ENCODE assay signal across 7 mouse cellular contexts in the genomic region with DNA sequence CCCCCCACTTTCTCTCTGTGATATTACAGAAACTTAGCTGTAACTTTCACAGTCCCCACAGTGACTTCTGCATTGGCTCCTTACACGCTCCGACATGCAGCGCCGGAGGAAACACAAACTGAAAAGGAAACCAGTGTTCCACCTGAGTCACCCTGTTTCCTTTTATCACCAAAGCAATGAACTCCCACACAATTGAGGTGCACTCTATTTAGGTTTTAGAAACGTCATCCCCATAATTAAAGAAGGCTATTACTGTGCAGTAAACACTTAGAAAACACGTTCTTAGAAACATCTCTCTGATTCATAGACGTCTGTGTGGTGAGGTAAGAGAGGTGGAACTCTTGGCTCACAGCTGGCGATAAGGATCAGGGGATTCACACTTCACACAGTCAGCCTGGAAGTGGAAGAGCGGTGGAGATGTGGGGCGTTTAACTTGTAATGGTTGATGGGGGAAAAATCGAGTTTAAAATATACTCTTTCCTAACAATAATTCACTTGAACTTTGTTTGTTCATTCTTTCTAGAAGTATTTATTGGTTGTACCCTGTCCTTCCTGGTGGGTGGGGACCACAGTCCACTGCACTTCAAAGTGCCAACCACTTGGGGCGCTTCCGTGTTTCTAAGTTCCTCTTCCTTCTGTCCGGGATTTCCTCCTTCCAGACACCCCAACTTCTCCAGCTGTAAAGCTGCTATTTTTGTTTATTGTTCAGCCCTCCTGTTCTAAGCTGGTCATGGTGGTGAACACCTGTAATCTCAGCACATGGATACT. TPM values are rescaled to one million over a fixed set of nuclear protein-coding genes. Genes with fewer than 3 reads are reported as not detected.
DNase-seq lines count a peak whose midpoint lies in the region.

No protein-coding gene starts in this region.

- peak; percentile 20 to 34 for DNase-seq in left cerebral cortex, postnatal 14 days (ENCODE audit: low spot score in 2 of 2)
- no peak for DNase-seq in left cerebral cortex, adult 9 months (ENCODE audit: low spot score in 2 of 2)
- peak; percentile 19 for DNase-seq in MN1 (ENCODE audit: low spot score)
- DNase-seq in heart, postnatal 4 days, result peak; percentile 37
- DNase-seq in lung, postnatal 14 days, result peak; percentile 48
- no peak for DNase-seq in layer of hippocampus, adult 9-11 months
- DNase-seq in layer of hippocampus, postnatal 10 days (ENCODE audit: low spot score in 2 of 2), result no peak

- intact Hi-C loops in left cerebral cortex, postnatal 14 days (cut with DNase I), result no loop called here

RNA-seq across cellular contexts. Expression of gene Atf3, which starts 24.0 kb away (rescaled TPM):
- total RNA-seq in left cerebral cortex, postnatal 14 days (2021), result under 1 TPM; 0.51 to 0.59 TPM
- 10 to 100 TPM; 15.9 to 22.2 TPM for total RNA-seq in heart, postnatal 4 days (2021)
- total RNA-seq in layer of hippocampus, postnatal 10 days (2021), result under 1 TPM; 0.27 to 0.73 TPM

RNA-seq across cellular contexts. Expression of gene Fam71a, which starts 29.2 kb away (rescaled TPM):
- total RNA-seq in left cerebral cortex, postnatal 14 days (2021), result not detected
- total RNA-seq in heart, postnatal 4 days (2021), result not detected
- total RNA-seq in layer of hippocampus, postnatal 10 days (2021), result not detected

Comparison
In these comparisons a context has a peak if more than half of its experiments do, and no peak if none do; other contexts are left out.
1. DNase-seq: peak in left cerebral cortex, postnatal 14 days (2 of 2), MN1 (single experiment), heart, postnatal 4 days (single experiment) and lung, postnatal 14 days (single experiment); none in left cerebral cortex, adult 9 months (0 of 2), layer of hippocampus, adult 9-11 months (single experiment) and layer of hippocampus, postnatal 10 days (0 of 2).
2. RNA of gene Atf3, which starts 24.0 kb away (total RNA-seq): 15.9 to 22.2 TPM in heart, postnatal 4 days; 0.27 to 0.73 TPM in layer of hippocampus, postnatal 10 days and 0.51 to 0.59 TPM in left cerebral cortex, postnatal 14 days; every median in the first group is over 4 times any median in the second.